Mouse (Mus musculus): ENCODE measurements at regions not wholly inside any gene's neighbourhood (a gene's known extent, or its start where the extent isn't known, plus 50 kb on each side); places are given as distances from the start of the nearest gene placed in this dataset.

- Histone ChIP-seq H3K36me3 (replicated peaks; ENCODE audit: control insufficient read depth, insufficient read depth, low read depth, low read length) (no peaks in the 10 kb centered on the region), H3K27me3 (ENCODE audit: control insufficient read depth, insufficient read depth, low read length) (no peaks in the 10 kb centered on the region), H3K4me2 (ENCODE audit: low read depth, low read length) (no peak overlapping the region), H3K4me3 (ENCODE audit: low read depth, low read length) (no peak overlapping the region), H3K4me1 (ENCODE audit: control insufficient read depth, insufficient read depth, low read length) (no peaks in the 10 kb centered on the region), H3K9ac (replicated peaks; ENCODE audit: low read length) (no peak overlapping the region), H3K27ac (replicated peaks; ENCODE audit: low read depth, low read length) (no peak overlapping the region), H3K9me3 (replicated peaks; ENCODE audit: control insufficient read depth, low read length) (no peaks in the 10 kb centered on the region)
- ATAC-seq (replicated peaks; ENCODE audit: insufficient number of reproducible peaks, low FRiP score, low TSS enrichment, low read depth) (no peak), DNase-seq (ENCODE audit: low spot score) (no peak)
- 60% methylated on average over 5 of the region's 5 CpGs for WGBS
Observed at GRCm38 (mm10) chr11:45239044-45239443, 612.8 kb upstream of the Clint1 start.

- peak; percentile 57 for DNase-seq (ENCODE audit: low spot score)
Observed at GRCm38 (mm10) chr11:45240419-45240818, 611.4 kb upstream of the Clint1 start.

DNA sequence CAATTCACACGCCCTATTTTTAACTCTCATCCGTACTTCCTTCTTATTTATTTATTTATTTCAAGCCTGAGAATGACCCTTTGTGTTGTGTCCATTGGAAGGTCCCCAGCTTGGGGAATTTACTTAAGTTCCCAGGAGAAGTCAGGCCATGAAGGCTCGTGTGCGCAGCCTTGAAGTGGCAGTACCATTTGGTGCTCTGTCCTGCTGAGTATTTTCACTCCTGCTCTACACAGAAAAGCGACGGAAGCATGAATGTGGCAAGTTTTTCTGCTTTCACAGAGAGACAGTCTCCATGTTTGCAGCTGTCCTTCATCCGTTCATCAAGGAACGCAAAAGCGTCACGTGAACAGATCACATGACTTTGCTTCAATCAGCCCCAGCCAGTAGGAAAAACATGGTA is 610.2 kb upstream of the Clint1 start:
- no peaks in the 10 kb centered on the region for H3K9me3 ChIP-seq (replicated peaks; ENCODE audit: control insufficient read depth, low read length)
- H3K4me1 ChIP-seq (ENCODE audit: control insufficient read depth, insufficient read depth, low read length) = no peaks in the 10 kb centered on the region
- H3K27me3 ChIP-seq (ENCODE audit: control insufficient read depth, insufficient read depth, low read length) = no peaks in the 10 kb centered on the region
- WGBS = 64% methylated on average over 10 of the region's 10 CpGs
- H3K9ac ChIP-seq (replicated peaks; ENCODE audit: low read length) = no peak overlapping the region
- no peak overlapping the region for H3K27ac ChIP-seq (replicated peaks; ENCODE audit: low read depth, low read length)
- H3K36me3 ChIP-seq (replicated peaks; ENCODE audit: control insufficient read depth, insufficient read depth, low read depth, low read length) = no peaks in the 10 kb centered on the region
- H3K4me2 ChIP-seq (ENCODE audit: low read depth, low read length) = no peak overlapping the region
- no peak for DNase-seq (ENCODE audit: low spot score)
- ATAC-seq (replicated peaks; ENCODE audit: insufficient number of reproducible peaks, low FRiP score, low TSS enrichment, low read depth) = no peak
- H3K4me3 ChIP-seq (ENCODE audit: low read depth, low read length) = no peak overlapping the region

More at GRCm38 (mm10) chr11:45240419-45240818, 611.4 kb upstream of the Clint1 start:
- no peak overlapping the region for H3K4me3 ChIP-seq (ENCODE audit: low read depth, low read length)
- no peaks in the 10 kb centered on the region for H3K9me3 ChIP-seq (replicated peaks; ENCODE audit: control insufficient read depth, low read length)
- H3K4me2 ChIP-seq (ENCODE audit: low read depth, low read length) = no peak overlapping the region
- H3K9ac ChIP-seq (replicated peaks; ENCODE audit: low read length) = no peak overlapping the region
- no peak for ATAC-seq (replicated peaks; ENCODE audit: insufficient number of reproducible peaks, low FRiP score, low TSS enrichment, low read depth)
- H3K4me1 ChIP-seq (ENCODE audit: control insufficient read depth, insufficient read depth, low read length) = no peaks in the 10 kb centered on the region
- no peak overlapping the region for H3K27ac ChIP-seq (replicated peaks; ENCODE audit: low read depth, low read length)
- no peaks in the 10 kb centered on the region for H3K27me3 ChIP-seq (ENCODE audit: control insufficient read depth, insufficient read depth, low read length)
- 37% methylated on average over 3 of the region's 3 CpGs for WGBS
- H3K36me3 ChIP-seq (replicated peaks; ENCODE audit: control insufficient read depth, insufficient read depth, low read depth, low read length) = no peaks in the 10 kb centered on the region

DNA sequence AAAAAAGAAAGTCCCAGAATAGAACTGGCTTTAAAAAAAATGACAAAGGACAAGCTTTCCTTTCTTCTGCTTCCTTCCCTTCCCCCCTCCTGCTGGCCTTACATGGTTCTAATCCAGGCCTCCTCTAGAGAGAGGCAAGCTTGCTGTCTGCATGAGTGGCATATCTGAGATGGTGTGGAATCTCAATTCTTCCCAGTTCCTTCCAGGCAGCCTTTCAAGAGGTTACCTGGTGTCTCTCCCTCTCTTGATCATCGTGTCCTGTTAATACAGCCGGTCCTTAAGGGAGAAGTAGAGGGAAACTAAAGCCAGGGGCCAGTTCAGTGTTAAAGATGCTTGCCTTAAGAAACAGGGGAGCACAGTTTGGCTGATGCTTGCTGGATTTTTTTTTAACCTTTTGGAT is 607.1 kb upstream of the Clint1 start:
- H3K36me3 ChIP-seq (replicated peaks; ENCODE audit: control insufficient read depth, insufficient read depth, low read depth, low read length) = no peaks in the 10 kb centered on the region
- H3K4me3 ChIP-seq (ENCODE audit: low read depth, low read length) = no peak overlapping the region
- DNase-seq (ENCODE audit: low spot score) = no peak
- H3K9me3 ChIP-seq (replicated peaks; ENCODE audit: control insufficient read depth, low read length) = no peaks in the 10 kb centered on the region
- H3K27ac ChIP-seq (replicated peaks; ENCODE audit: low read depth, low read length) = no peak overlapping the region
- whole genome bisulfite sequencing = 84% methylated on average over 2 of the region's 2 CpGs
- ATAC-seq (replicated peaks; ENCODE audit: insufficient number of reproducible peaks, low FRiP score, low TSS enrichment, low read depth) = no peak
- H3K27me3 ChIP-seq (ENCODE audit: control insufficient read depth, insufficient read depth, low read length) = no peaks in the 10 kb centered on the region
- no peaks in the 10 kb centered on the region for H3K4me1 ChIP-seq (ENCODE audit: control insufficient read depth, insufficient read depth, low read length)
- H3K9ac ChIP-seq (replicated peaks; ENCODE audit: low read length) = no peak overlapping the region
- no peak overlapping the region for H3K4me2 ChIP-seq (ENCODE audit: low read depth, low read length)

DNA sequence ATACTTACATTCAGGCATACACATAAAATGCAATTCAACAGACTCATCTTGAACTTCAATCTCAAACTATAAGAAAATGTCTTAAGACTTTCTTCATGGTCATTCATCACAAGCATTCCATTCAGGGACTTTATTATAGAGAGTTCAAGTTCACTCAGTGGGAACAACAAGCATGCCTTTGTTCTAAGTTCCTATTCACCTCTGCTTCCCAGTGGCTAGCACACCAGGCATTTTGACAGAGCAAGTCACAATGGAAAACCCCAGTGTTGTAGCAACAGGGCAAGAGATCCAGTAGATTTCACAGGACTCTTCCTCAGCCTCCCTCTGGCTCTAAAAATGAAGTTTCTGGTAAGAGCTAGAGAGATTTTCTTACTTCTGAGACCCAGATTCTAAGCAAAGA is 595.8 kb upstream of the Clint1 start:
- Histone ChIP-seq H3K27ac (replicated peaks; ENCODE audit: low read depth, low read length) (no peak overlapping the region), H3K36me3 (replicated peaks; ENCODE audit: control insufficient read depth, insufficient read depth, low read depth, low read length) (no peaks in the 10 kb centered on the region), H3K9ac (replicated peaks; ENCODE audit: low read length) (no peak overlapping the region), H3K4me3 (ENCODE audit: low read depth, low read length) (no peak overlapping the region), H3K4me2 (ENCODE audit: low read depth, low read length) (no peak overlapping the region), H3K4me1 (ENCODE audit: control insufficient read depth, insufficient read depth, low read length) (no peaks in the 10 kb centered on the region), H3K9me3 (replicated peaks; ENCODE audit: control insufficient read depth, low read length) (no peaks in the 10 kb centered on the region), H3K27me3 (ENCODE audit: control insufficient read depth, insufficient read depth, low read length) (no peaks in the 10 kb centered on the region)
- ATAC-seq (replicated peaks; ENCODE audit: insufficient number of reproducible peaks, low FRiP score, low TSS enrichment, low read depth) (no peak), DNase-seq (ENCODE audit: low spot score) (no peak)

- Histone ChIP-seq H3K9me3 (replicated peaks; ENCODE audit: control insufficient read depth, low read length) (no peaks in the 10 kb centered on the region), H3K9ac (replicated peaks; ENCODE audit: low read length) (no peak overlapping the region), H3K4me1 (ENCODE audit: control insufficient read depth, insufficient read depth, low read length) (no peaks in the 10 kb centered on the region), H3K4me2 (ENCODE audit: low read depth, low read length) (no peak overlapping the region), H3K27ac (replicated peaks; ENCODE audit: low read depth, low read length) (no peak overlapping the region), H3K4me3 (ENCODE audit: low read depth, low read length) (no peak overlapping the region), H3K36me3 (replicated peaks; ENCODE audit: control insufficient read depth, insufficient read depth, low read depth, low read length) (no peaks in the 10 kb centered on the region), H3K27me3 (ENCODE audit: control insufficient read depth, insufficient read depth, low read length) (no peaks in the 10 kb centered on the region)
- DNase-seq (ENCODE audit: low spot score) (no peak), ATAC-seq (replicated peaks; ENCODE audit: insufficient number of reproducible peaks, low FRiP score, low TSS enrichment, low read depth) (no peak)
- WGBS = 88% methylated on average over 7 of the region's 7 CpGs
Observed at GRCm38 (mm10) chr11:45262198-45262597, 589.7 kb upstream of the Clint1 start.

DNA sequence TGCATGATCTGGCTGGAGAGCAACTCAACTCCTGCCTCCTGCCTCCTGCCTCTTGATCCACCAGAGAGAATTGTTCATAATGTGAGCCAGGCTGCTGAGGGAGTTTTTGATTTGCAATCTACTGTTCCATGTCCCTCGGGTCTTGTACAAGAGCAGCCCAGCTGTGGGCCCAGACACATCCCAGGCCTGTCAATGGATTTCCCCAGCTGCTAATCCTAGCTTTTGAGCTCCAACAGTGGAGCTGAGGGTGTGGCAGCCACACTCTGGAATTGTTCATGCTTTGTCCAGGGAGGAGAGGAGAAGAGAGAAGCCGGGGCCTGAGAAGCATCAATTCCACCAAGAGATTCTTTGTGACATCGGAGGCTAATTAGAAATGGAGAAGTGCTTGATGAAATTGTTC is 587.9 kb upstream of the Clint1 start:
- no peak overlapping the region for H3K4me3 ChIP-seq (ENCODE audit: low read depth, low read length)
- H3K4me1 ChIP-seq (ENCODE audit: control insufficient read depth, insufficient read depth, low read length) = no peaks in the 10 kb centered on the region
- H3K9ac ChIP-seq (replicated peaks; ENCODE audit: low read length) = no peak overlapping the region
- 76% methylated on average over 3 of the region's 3 CpGs for WGBS
- no peaks in the 10 kb centered on the region for H3K27me3 ChIP-seq (ENCODE audit: control insufficient read depth, insufficient read depth, low read length)
- no peak for ATAC-seq (replicated peaks; ENCODE audit: insufficient number of reproducible peaks, low FRiP score, low TSS enrichment, low read depth)
- H3K4me2 ChIP-seq (ENCODE audit: low read depth, low read length) = no peak overlapping the region
- no peaks in the 10 kb centered on the region for H3K36me3 ChIP-seq (replicated peaks; ENCODE audit: control insufficient read depth, insufficient read depth, low read depth, low read length)
- DNase-seq (ENCODE audit: low spot score) = no peak
- no peaks in the 10 kb centered on the region for H3K9me3 ChIP-seq (replicated peaks; ENCODE audit: control insufficient read depth, low read length)
- H3K27ac ChIP-seq (replicated peaks; ENCODE audit: low read depth, low read length) = no peak overlapping the region

DNA sequence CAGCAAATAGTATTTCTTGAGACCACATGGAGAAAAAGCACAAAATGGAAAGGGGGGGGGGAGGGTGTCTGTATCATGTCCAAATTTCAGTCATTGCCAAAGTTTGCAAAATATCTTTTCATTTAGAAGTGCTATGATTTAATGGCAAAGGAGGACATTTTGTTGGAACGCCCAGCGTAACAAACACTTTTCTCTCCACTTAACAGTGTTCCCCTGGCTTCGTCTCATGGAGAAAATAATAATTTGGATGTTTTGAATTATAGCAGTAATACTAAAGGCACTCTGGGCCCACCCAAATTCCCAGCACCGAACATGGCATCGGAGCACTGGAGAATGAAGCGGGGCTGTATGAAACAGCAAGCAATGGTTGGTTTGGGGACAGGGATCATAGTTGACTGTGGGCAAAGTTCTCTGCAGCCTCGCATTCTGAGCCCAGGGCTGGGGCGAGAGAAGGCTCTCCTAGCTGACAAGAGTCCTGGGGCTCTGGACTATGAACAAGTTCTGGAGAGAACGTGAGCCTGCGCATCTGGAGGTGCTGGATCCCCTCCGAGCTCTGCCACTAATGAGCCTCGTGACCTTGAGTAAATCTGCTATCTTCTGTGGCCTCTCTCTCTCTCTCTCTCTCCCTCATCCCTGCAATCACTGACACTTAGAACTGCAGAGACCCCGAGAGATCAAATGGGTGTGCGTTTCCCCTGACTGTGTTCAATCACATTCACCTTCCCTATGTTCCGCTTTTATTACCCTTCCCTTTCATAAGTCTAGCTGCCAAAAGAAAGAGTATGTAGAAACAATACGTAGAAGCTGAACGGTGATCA is 586.5 kb upstream of the Clint1 start:
- Histone ChIP-seq H3K9me3 (replicated peaks; ENCODE audit: control insufficient read depth, low read length) (no peaks in the 10 kb centered on the region), H3K4me3 (ENCODE audit: low read depth, low read length) (no peak overlapping the region), H3K27ac (replicated peaks; ENCODE audit: low read depth, low read length) (no peak overlapping the region), H3K27me3 (ENCODE audit: control insufficient read depth, insufficient read depth, low read length) (no peaks in the 10 kb centered on the region), H3K9ac (replicated peaks; ENCODE audit: low read length) (no peak overlapping the region), H3K4me1 (ENCODE audit: control insufficient read depth, insufficient read depth, low read length) (no peaks in the 10 kb centered on the region), H3K36me3 (replicated peaks; ENCODE audit: control insufficient read depth, insufficient read depth, low read depth, low read length) (no peaks in the 10 kb centered on the region), H3K4me2 (ENCODE audit: low read depth, low read length) (no peak overlapping the region)
- WGBS = 90% methylated on average over 17 of the region's 17 CpGs
- ATAC-seq (replicated peaks; ENCODE audit: insufficient number of reproducible peaks, low FRiP score, low TSS enrichment, low read depth) (no peak), DNase-seq (ENCODE audit: low spot score) (no peak)
